Mouse (Mus musculus): ENCODE measurements at regions not wholly inside any gene's neighbourhood (a gene's known extent, or its start where the extent isn't known, plus 50 kb on each side); places are given as distances from the start of the nearest gene placed in this dataset.

DNA sequence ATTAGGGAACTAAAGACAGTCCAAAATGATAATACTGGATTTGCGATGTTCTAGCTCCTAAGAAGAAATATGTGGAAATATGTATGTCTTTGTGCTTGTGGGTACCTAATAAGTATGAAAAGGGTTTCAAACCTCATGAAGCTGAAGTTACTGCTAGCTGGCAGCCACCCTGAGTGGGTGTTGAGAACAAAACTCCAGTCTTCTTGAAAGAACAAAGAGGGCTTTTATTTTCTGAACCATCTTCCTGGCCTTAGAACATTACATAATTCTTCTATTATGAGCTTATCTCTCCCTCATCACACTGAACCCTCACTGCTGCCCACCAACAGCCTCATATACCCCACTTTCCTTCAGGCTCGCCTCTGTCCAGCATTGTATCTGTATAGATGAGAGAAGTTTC lies 905.6 kb upstream of the Slc10a2 start:
- no peak for TF ChIP-seq POLR2AphosphoS2 (IDR thresholded peaks at IDR 0.05; ENCODE audit: low read length)
- no peak for TF ChIP-seq CHD2 (IDR thresholded peaks at IDR 0.05; ENCODE audit: low read length)
- TF ChIP-seq POLR2A (IDR thresholded peaks at IDR 0.05; ENCODE audit: control insufficient read depth in 1 of 2, insufficient read depth in 1 of 2, low read depth in 1 of 2, low read length in 2 of 2, poor library complexity in 1 of 2): no peak
- no peak for TF ChIP-seq CTCF (IDR thresholded peaks at IDR 0.05 in 2 of 3, conservative IDR thresholded peaks at IDR 0.05 in 1 of 3; ENCODE audit: control insufficient read depth in 1 of 3, insufficient read depth in 1 of 3, low read depth in 2 of 3, low read length in 3 of 3, poor library complexity in 1 of 3, severe bottlenecking in 1 of 3)
- TF ChIP-seq GABPA (IDR thresholded peaks at IDR 0.05; ENCODE audit: low read depth, low read length): no peak
- no peak for TF ChIP-seq HCFC1 (IDR thresholded peaks at IDR 0.05; ENCODE audit: low read depth, low read length)
- no peak for TF ChIP-seq EP300 (IDR thresholded peaks at IDR 0.05; ENCODE audit: low read depth in 1 of 2, low read length in 2 of 2)
- no peak for TF ChIP-seq ZMIZ1 (IDR thresholded peaks at IDR 0.05; ENCODE audit: low read depth, low read length)
